Mouse (Mus musculus) small intestine, adult 2 months (tissue): Measurements from ENCODE around the gene Rab3il1. TPM values are rescaled to one million over a fixed set of nuclear protein-coding genes. Genes with fewer than 3 reads are reported as not detected.

ENCODE experiments used
- H3K27ac ChIP-seq: fragments of 200-500 bp; 2 replicates; pipeline ENCODE4 v1.5.1; 2012; ENCODE audit warnings: low read depth, low read length, control low read depth, inconsistent platforms; ENCODE audit not compliant: insufficient read depth
- H3K27me3 ChIP-seq: fragments of 200-500 bp; 2 replicates; pipeline ENCODE4 v1.6.1; 2012; ENCODE audit warnings: mild to moderate bottlenecking, moderate library complexity, low read length, inconsistent platforms; ENCODE audit not compliant: control insufficient read depth, insufficient read depth
- H3K36me3 ChIP-seq: fragments of 200-500 bp; 2 replicates; pipeline ENCODE4 v1.6.1; 2012; ENCODE audit warnings: mild to moderate bottlenecking, low read length, control low read depth, inconsistent platforms; ENCODE audit not compliant: control insufficient read depth, insufficient read depth
- H3K4me1 ChIP-seq: fragments of 200-500 bp; 2 replicates; pipeline ENCODE4 v1.6.1; 2012; ENCODE audit warnings: low read length, inconsistent platforms, mixed read lengths; ENCODE audit not compliant: control insufficient read depth, insufficient read depth, insufficient read length
- H3K4me3 ChIP-seq: fragments of 200-500 bp; 2 replicates; pipeline ENCODE4 v1.5.1; 2012; ENCODE audit warnings: low read depth, mild to moderate bottlenecking, control low read depth, inconsistent platforms, low read length, moderate library complexity
- CTCF ChIP-seq: fragments of 200-500 bp; IDR thresholded peaks from 2 replicates; pipeline ENCODE4 v1.5.1; 2012; ENCODE audit warnings: low read depth, mild to moderate bottlenecking, control low read depth, inconsistent platforms, low read length, moderate library complexity, mixed read lengths; ENCODE audit not compliant: insufficient replicate concordance, insufficient read length; ENCODE audit errors: extremely low read depth
- POLR2A ChIP-seq: fragments of 200-500 bp; IDR thresholded peaks from 2 replicates; pipeline ENCODE4 v1.6.1; 2012; ENCODE audit warnings: low read depth, mild to moderate bottlenecking, control low read depth, inconsistent platforms, low read length, moderate library complexity
- WGBS: fragments of 180-500 bp; shearing (Covaris S2); methylation state at CpG from one replicate; pipeline ENCODE4 v1.1.7; 2018; 5-methylcytosine and 5-hydroxymethylcytosine counted together
- polyA plus RNA-seq: library from polyadenylated mRNA; depleted of rRNA; stranded (reverse); fragments of >200 nt; gene quantifications from 2 replicates; pipeline ENCODE4 v1.2.3, GENCODE M21; 2012

Rab3il1 gene
- polyA plus RNA-seq, 1 experiment, result 4.3 TPM

- H3K4me1 ChIP-seq, result peaks cover 20% of the 10 kb centered on the region; the same call in 1 of the 2 replicates
- no peaks in the 10 kb centered on the region for H3K27me3 ChIP-seq
- H3K4me3 ChIP-seq, result peak overlapping the region; percentile 89
- peaks cover 22% of the 10 kb centered on the region for H3K36me3 ChIP-seq
- H3K27ac ChIP-seq, result peak overlapping the region; percentile 100
- TF ChIP-seq CTCF (no peak; the same call in 1 of the 2 replicates), POLR2A (no peak)
- WGBS, result 1% methylated on average over 31 of the region's 31 CpGs
Observed at GRCm38 (mm10) chr19:9982852-9983542, 18.5 kb upstream of the Rab3il1 start.

GRCm38 (mm10) chr19:9984111-9985055, 17.1 kb upstream of the Rab3il1 start:
- WGBS, result 47% methylated on average over 20 of the region's 20 CpGs
- Histone ChIP-seq H3K36me3 (peaks cover 22% of the 10 kb centered on the region), H3K27me3 (no peaks in the 10 kb centered on the region), H3K27ac (peak overlapping the region; percentile 17; the same call in 1 of the 2 replicates), H3K4me1 (peaks cover 15% of the 10 kb centered on the region), H3K4me3 (peak overlapping the region; percentile 53)
- no peak for TF ChIP-seq CTCF
- no peak for TF ChIP-seq POLR2A

GRCm38 (mm10) chr19:9985190-9985899, 16.1 kb upstream of the Rab3il1 start:
- Histone ChIP-seq H3K4me3 (no peak overlapping the region; the same call in 1 of the 2 replicates), H3K27me3 (no peaks in the 10 kb centered on the region), H3K36me3 (peaks cover 22% of the 10 kb centered on the region), H3K27ac (peak overlapping the region; percentile 7; the same call in 1 of the 2 replicates), H3K4me1 (peaks cover 16% of the 10 kb centered on the region)
- WGBS, result 76% methylated on average over 6 of the region's 6 CpGs
- TF ChIP-seq CTCF (no peak), POLR2A (no peak)

- H3K36me3 ChIP-seq, result peaks cover 22% of the 10 kb centered on the region
- H3K4me1 ChIP-seq, result peaks cover 15% of the 10 kb centered on the region
- WGBS, result 75% methylated on average over 2 of the region's 2 CpGs
- H3K27ac ChIP-seq, result no peak overlapping the region
- TF ChIP-seq POLR2A, result no peak
- TF ChIP-seq CTCF, result no peak
- H3K27me3 ChIP-seq, result no peaks in the 10 kb centered on the region
- H3K4me3 ChIP-seq, result no peak overlapping the region
Observed at GRCm38 (mm10) chr19:9985900-9986421, 15.5 kb upstream of the Rab3il1 start.

GRCm38 (mm10) chr19:9987192-9987591, 14.3 kb upstream of the Rab3il1 start:
- peaks cover 22% of the 10 kb centered on the region for H3K36me3 ChIP-seq
- TF ChIP-seq CTCF (no peak), POLR2A (no peak)
- peaks cover 11% of the 10 kb centered on the region for H3K4me1 ChIP-seq
- H3K4me3 ChIP-seq, result no peak overlapping the region
- 71% methylated on average over 6 of the region's 6 CpGs for WGBS
- H3K27ac ChIP-seq, result no peak overlapping the region
- no peaks in the 10 kb centered on the region for H3K27me3 ChIP-seq

- peaks cover 22% of the 10 kb centered on the region for H3K36me3 ChIP-seq
- H3K27me3 ChIP-seq, result no peaks in the 10 kb centered on the region
- peaks cover 11% of the 10 kb centered on the region for H3K4me1 ChIP-seq
- no peak for TF ChIP-seq POLR2A
- no peak for TF ChIP-seq CTCF
- no peak overlapping the region for H3K27ac ChIP-seq
- no peak overlapping the region for H3K4me3 ChIP-seq
Observed at GRCm38 (mm10) chr19:9987593-9987992, 13.9 kb upstream of the Rab3il1 start.
